Mouse (Mus musculus) heart, adult 8-10 months (tissue): ENCODE measurements around the gene Rsrc1. TPM values are rescaled to one million over a fixed set of nuclear protein-coding genes. Genes with fewer than 3 reads are reported as not detected.

Experiments
- DNase-seq: peaks from one replicate; pipeline ENCODE4 v3.0.0; 2022; ENCODE audit warnings: low spot score
- total RNA-seq, 4 experiments: library from RNA; stranded (reverse); gene quantifications; 2 replicates each; pipeline ENCODE4 v1.2.4; 2022

Gene Rsrc1
- total RNA-seq, 4 experiments from 2014 or later, result 10.7 to 13.9 (median 11.9) TPM

DNA sequence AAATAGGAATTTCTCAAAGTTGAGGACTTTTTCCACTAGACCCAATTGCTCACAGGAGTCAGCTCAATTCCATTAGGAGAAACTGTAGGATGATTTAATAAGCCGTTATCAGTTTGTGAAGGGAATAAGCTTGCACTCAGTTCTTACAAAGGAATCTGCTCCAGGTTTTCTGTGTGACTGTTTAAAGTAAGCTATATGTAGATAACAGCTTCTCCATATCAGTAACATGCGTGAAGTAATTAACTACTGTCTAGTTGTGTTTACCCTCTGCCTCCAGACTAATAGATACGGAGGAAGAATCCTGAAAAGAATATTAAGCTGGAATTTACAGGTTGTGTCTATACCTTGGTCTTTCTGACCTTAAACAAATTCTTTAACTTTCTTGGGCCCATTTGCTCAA is 299.1 kb downstream of the Rsrc1 start:
- DNase-seq, result no peak

DNA sequence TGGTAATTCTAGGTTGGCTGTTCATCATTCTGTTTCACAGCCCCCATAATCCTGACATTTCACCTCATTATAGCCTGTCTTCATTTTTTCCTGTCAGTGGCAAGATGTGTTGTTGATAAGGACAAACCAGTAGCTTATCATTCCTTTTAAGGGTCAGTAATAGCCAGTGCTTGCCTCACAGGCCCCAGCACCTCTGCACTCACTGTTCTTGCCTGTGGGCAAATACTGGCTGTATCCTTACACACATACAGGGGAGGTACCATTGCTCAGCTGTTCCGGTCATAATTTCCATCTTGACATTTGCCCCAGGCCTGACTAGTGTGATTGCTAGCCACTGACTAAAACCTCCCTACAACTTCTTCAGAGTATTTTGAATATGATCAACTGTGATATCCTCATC is 302.8 kb downstream of the Rsrc1 start:
- no peak for DNase-seq

DNA sequence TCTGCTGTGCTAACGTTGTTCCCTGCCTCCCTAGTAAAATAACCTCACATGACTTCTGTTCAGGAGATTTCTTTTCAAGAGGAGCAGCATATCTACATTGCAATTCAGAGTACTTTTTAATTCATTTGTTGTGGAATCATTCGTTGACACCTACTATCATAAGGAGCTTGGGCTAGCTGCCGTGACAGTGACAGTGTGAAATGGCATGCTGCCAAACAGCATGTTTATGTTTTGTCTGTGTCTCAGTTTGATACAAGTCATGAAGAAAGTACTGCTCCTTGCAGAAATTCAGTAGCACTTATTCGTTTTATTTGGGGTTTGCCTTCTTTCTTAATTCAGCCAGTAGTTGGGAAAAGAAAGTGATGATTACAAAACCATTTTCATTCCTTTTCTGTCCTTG is 303.7 kb downstream of the Rsrc1 start:
- DNase-seq, result no peak

DNA sequence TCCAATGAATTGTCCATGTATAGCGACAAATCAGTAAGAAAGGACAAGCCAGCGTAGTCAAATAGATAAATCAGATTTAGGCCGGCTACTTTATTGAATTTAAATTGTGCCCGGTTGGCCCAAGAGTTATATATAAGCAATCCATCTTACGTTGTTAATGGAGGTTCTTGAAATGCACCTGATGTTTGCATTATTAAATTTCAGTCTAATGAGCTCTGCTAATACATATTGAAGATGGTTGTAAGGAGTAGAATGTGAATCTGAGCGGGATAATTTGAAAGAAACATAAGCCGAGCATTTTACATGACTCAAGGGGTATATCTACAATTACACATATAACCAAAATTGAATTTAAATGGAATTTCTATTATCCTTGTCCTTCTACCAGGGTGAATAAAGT is 307.5 kb downstream of the Rsrc1 start:
- DNase-seq, result no peak

DNA sequence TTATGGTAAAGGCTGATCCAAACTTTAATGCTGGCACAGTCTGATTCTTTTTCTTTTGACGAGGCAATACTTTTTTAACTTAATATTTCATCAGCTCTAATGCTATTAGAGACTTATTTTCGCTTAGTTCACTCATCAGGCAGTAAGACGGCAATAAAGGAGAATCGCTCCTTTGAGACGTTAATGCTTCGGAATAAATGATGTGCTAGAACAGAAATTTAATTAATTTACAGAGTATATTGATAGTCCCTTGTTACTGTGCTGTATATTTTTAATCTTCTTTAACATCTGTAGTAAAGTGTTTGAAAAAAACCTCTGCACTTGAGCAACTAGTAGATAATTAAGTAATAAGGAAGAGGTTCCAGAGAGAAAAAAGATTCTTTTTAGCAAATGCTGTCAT is 308.3 kb downstream of the Rsrc1 start:
- no peak for DNase-seq

DNA sequence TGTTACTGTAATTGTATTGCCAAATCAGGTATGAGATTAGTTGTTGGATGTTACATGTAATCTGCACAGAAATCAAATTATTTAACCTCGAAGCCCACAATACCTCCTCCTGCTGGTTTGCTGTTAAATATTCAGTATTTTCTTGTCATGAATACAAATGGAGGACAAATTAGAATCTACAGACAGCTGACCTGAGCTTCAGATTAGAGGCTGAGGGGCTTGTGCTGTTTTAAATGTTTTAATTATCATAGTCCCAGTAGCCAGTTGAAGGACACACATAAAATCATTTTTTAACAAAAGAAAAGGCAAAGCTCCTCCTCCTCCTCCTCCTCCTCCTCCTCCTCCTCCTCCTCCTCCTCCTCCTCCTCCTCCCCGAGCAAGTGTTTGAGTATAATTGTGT is 327.5 kb downstream of the Rsrc1 start:
- DNase-seq, result no peak

DNA sequence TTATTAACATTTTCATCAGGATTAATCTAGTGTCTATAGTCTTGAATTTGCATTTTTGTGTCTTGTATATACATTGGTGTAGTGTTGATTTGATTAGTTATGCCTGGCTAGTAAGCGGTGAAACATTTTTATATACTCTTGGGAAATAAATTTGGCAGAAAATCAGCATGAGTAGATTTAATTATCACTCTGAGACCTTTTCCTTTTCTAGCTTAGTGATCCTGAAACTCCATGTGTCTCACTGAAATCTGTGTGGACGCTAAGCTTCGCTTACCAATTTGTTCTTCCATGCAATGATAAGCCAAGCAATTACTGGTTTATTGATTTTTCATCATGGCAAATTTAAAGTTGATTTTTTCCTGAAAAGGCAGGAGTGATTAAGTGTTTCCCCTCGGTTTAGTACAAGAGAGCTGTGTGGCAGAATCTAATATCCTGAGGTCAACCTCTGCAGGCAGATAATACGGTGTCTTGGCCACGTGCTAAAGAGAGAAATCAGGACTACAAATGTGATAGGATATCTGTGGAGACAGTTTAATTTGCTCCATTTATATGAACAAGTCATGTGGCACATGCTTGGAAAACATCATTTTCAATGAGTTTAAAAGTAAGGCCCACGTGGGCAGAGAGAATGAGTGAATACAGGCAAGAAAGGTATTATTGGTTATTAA is 328.6 kb downstream of the Rsrc1 start:
- no peak for DNase-seq

DNA sequence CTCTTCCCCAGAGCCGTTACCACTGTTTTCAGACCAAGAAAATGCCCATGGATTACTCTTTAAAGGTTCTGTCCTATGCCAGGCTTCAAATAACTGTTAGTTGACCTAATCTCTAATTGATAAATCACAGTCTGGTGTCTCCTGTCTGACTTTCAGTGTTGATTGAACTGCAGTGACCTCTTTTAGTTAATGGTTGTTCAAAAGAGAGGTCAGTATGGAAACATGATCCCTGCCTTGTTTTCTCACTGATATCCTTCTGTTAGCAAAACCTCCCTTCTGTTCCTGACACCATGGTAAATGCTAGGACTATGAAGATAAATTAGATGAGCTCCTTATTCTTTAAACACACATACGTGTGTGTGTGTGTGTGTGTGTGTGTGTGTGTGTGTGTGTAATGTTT is 330.2 kb downstream of the Rsrc1 start:
- DNase-seq, result no peak

DNA sequence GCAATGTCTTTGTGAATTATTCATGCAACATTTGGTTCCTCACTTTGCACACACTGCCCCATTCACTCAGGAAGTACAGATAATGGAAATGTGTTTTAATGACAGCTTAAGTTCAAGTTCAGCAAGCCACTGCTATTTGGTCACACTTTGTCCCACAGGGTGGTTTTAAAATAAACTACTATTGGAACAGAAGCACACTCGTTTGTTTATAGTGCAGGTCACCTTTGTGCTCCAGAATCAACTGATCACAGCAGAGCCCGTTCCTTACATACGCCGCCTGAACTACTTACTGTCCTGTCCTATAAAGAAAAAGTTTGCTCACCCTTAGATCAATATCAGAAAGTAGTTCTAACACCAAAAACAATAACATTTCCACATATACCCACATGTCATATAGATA is 341.2 kb downstream of the Rsrc1 start:
- DNase-seq, result no peak

DNA sequence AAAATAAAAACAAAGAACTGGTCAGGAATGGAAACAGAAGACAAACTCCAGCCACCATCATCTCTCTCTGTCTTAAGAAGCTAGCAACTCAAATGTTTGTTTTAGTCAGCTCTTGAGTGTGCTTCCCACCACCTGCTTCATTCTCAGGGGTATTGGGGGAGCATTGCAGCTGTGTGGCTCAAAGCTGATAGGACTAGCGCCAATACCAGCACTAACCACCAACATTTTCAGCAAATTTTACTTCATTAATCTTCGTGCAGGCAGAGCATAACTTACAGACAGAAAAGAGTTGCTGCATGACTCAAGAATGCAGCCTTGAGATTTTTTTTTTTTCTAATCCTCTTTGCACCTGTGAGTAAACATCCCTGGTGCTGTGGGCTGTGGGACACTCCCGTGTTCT is 358.4 kb downstream of the Rsrc1 start:
- DNase-seq, result no peak

DNA sequence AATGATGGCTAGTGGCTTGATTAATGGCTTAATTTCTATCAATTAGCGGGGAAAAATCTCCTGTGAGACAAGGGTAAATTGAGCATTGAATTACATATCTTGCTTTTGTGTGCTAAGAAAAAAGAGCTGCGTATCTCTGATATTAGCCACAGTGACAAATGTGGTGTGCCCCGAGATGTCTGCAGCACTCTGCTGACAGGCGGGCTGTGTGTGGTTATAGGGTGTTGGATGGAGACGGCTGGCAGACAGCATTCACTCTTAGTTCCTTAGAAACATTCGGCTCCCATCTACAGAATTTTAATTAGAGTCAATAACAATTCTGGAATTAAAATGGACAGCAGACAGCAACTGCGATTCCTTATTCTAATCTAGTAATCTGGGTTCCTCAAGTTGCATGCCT is 359.7 kb downstream of the Rsrc1 start:
- no peak for DNase-seq

DNA sequence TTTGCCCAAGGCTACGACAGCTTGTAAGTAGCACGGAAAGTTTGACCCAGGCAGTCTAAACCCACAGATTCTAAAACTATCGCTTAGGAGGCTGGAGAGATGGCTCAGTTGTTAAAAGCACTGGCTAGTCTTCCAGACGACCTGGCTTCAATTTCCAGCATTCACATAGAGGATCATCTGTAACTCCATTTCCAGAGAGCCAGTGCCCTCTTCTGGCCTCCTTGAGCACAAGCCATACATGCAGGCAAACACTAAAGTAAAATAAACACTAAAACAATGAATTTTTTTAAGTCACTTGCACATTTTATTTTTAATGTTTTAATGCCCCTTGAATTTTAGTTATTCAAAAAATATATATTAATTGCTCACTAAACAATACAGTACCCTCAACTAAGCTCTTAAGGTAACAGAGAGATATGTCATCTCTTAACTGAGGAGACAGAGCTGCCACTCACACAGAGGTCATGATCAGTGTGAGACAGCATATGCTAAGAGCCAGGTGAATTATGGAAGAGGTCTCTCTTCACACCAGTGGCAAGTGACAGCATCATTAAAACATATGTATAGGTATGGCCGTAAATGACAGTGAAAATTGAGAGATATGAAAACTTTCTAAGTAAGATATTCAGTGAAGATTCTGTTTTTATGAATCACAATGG is 361.9 kb downstream of the Rsrc1 start:
- DNase-seq, result no peak

DNA sequence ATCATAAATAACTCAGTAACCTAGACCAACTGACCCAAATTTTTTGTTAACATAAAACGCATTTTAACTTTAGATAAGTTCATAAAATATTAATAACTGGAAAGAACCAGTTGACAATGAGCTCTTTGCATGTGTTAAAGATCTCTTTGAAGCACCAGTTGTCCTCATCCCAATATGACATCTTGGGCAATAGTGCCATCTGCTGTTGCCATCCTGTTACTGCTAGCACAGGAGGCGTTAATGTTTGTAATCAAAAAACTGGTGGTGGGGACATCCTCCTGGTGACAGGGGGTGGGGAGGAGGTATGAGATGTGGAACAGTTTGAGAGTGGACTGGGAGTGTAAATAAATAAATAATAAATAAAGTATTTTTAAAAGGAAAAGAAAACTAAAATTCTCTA is 363.4 kb downstream of the Rsrc1 start:
- peak; percentile 38 for DNase-seq

DNA sequence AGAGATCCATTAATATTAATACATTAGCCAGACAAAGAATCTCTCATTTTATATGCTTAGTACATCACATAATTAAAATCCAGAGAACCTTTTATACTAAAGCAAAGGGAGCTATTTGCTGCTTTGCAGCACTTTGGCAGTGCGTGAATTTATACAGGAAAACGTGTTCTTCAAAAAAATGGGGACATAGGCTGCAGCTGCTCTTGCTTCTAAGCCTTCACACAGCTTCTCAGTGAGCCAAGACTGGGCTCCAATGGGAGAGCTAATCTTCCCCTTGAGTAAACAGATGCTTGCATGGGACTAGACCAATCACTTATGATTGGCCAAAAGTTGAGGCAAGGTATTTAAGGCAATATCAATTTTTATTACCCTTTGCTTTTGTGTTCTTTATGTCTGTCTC is 365.5 kb downstream of the Rsrc1 start:
- DNase-seq, result no peak

DNA sequence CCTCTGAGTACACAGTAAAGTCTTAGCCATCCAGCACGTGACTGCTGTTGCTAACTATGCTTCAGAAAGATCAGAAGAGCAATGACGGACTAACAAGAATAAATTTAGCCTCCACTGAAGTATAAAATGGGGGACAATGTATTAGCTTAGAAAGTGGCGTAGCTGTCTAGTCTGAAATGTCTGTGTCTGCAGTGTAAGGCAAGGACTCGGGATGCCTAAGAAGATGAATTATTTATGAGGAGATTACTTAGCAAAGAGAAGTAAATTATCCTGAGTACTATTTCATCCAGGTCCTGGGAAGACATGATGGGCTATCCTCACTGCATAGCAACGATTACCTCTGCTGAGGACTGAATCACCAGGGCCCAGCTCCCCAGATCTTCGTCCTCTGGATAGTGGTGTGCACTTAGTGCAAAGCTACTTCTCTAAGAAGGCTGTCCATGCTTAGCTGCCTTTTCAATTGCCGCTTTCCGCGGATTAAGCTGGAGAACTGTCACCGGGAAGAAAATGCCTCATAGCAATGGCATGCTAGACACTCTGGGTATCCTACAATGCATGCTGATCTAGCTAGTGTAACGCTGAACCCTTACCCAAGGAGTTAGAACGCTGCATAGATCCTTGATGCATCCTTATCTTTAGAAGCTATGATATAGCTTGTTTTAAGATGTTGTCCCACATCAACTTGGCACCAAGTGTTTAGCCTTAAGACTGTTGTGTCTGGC is 370.4 kb downstream of the Rsrc1 start:
- no peak for DNase-seq

DNA sequence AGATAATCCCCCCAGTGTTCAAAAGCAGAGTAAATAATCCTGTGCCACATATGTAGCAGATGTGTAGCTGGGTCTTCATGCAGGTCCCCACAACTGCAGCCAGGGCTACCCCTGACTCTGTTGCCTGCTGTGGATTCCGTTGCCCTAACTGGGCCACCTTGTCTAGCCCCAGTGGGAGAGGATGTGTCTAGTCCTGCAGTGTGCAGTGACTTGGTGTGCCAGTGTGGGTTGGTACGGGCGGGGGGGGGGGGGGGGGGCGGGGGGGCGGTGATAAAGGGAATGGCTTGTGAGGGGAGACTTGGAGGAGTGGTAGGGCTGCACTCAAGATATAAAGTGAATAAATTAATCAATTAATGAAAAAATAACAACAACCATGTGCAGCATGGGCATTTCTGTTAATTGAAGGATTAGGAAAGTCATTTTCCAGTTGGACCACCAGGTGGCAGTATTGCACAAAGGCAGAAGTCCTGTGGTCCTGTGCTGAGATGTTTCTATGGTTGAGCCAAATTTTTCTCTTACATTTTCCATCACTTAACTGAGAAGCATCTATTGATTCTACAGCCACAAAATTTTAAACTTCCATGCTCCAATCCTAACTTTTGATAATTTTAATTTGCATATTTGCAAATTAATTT is 371.1 kb downstream of the Rsrc1 start:
- DNase-seq, result no peak

DNA sequence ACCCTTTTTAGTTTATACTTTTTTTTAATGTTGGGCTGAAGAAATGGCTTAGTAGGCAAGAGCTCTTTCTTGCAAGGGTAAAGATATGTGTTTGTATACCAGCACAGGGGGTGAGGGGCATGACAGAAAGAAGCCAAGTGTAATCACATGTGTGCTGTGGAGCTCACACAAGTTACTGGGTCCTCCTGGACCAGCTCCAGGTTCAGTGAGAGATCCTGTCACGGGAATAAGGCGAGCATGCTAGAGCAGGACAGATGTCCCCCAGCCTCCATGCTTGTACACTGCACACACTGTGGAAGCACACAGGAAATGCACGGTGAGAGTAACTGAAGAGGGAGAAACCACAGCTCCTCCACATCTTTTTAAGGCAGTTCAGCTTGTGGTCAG is 371.6 kb downstream of the Rsrc1 start:
- DNase-seq, result no peak

DNA sequence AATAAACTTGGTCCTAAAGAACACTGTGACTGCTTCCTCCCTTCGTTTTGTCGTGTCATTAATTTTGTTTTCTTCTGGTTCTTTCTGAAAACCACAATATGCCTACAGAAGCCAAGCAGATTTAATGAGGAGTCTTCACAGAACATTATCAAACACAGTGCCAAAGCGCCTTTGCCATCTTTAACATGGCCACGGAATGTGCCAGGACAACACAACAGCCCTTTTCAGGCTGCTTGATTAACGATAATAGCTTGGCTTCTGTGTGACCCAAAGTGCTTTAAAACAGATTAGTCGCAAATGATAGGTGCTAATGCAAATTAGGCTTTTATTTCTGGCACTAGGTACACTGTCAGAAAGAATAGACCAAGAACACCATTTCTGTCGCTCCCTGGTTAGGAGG is 377.2 kb downstream of the Rsrc1 start:
- no peak for DNase-seq

DNA sequence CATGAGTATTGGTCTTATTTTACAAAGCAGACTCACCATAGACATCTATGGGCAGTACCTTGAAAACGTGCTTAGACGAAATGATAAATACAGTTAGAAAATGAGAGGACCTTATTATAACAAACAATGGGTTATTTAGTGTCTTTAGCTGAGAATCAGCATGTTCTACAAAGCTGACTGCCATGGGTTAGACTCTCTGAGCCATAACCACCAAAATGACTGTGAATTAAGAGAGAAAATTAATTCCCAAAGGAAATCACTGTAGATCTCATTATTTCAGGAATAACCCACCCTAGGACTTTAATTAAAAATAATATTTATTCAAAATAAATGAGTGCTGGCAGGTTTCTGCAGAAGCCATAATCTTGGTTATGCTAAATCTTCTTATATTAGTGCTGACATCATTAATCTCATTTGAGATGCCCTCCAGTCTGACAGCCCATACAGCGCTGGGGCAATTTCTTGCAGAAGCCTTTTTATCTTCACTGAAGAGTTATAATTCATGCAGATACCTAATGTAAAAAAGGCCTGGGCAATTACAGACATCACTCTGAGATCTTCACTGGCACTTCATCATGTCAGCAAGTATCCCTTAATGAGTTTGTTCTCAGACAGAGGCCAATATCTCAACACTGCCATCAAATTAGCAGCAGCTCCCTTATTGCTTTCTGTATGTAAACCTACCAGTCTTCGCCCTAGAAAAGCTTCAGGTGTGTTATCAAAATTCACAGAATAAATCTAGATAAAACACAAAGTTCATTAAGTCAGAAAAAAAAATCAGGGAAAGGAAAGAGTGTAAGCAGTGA is 385.1 kb downstream of the Rsrc1 start:
- DNase-seq, result no peak

DNA sequence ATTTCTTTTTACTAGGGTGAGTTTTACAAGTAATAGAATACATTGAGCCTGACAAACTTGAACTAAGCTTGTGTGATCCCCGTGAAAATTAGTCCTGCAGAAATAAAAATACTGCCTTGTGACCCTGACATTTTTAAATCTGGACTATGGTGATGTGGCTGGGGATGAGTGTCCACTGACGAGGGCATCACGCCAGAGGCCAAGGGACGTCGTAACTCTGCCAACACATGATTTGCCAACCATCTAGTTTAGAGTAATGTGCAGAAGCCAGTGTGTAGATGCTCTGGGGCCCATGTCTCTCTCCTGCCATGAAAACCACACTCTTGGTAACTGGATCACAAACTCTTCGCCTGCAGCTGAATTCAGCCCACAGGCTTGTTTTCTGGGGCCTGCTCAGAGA is 386.3 kb downstream of the Rsrc1 start:
- DNase-seq, result peak; percentile 29

DNA sequence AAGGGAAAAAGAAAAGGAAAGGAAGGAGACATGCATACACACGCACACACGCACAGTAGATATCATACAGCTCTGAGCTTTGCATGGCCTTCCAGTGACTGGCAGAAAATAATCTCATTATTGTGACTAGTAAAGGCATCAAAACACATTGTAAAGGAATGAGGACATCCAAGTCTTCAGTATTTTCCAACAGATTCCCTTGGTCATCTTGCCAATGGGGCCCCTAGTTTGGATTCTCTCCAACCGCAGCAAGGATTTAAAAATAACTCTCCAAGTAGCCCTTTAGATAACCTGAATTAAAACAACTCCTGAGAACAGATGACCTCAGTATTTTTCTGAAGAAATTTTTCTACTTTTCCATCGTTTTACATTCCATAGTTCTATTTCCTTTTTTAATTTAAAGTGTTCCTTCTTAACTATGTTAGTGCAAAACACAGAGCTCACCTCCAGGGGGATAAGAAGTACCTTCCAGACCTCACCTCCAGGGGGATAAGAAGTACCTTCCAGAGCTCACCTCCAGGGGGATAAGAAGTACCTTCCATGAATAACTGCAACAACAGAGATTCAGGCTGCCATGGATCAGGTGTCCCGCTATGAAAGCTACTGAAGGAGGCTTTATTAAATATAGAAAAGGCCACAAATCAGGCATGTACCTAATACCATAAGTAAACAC is 388.4 kb downstream of the Rsrc1 start:
- DNase-seq, result no peak
